Mouse (Mus musculus): ENCODE data around the gene Rnf41. TPM values are rescaled to one million over a fixed set of nuclear protein-coding genes. Genes with fewer than 3 reads are reported as not detected.

Gene Rnf41
- polyA plus RNA-seq, 1 experiment from 2014 or later = 29.9 TPM

DNA sequence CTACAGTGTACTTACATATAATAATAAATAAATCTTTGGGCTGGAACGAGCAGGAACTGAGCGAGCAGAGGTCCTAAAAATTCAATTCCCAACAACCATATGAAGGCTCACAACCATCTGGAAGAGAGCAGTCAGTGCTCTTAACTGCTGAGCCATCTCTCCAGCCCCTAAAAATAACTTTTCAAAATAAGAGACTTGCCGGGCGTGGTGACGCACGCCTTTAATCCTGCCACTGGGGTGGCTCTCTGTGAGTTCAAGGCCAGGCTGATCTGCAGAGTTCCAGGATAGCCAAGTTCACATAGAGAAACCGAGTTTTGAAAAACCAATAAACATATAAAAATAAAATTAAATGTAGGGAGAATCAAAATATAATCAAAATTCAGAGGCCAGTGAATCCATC, 74.9 kb downstream of the Rnf41 start:
- WGBS = 77% methylated on average over 7 of the region's 7 CpGs
- H3K9ac ChIP-seq = no peak overlapping the region
- H3K27ac ChIP-seq (ENCODE audit: poor library complexity, severe bottlenecking) = no peak overlapping the region
- no peak for ATAC-seq (ENCODE audit: insufficient number of reproducible peaks, low FRiP score)
- H3K4me3 ChIP-seq = no peak overlapping the region
- no peaks in the 10 kb centered on the region for H3K27me3 ChIP-seq (replicated peaks)
- H3K9me3 ChIP-seq (replicated peaks) = no peaks in the 10 kb centered on the region
- no peak overlapping the region for H3K4me2 ChIP-seq
- H3K36me3 ChIP-seq = peaks cover 95% of the 10 kb centered on the region
- peaks cover 21% of the 10 kb centered on the region for H3K4me1 ChIP-seq (replicated peaks)

- Histone ChIP-seq H3K36me3 (peaks cover 90% of the 10 kb centered on the region), H3K9ac (no peak overlapping the region), H3K4me3 (no peak overlapping the region), H3K9me3 (replicated peaks) (no peaks in the 10 kb centered on the region), H3K27ac (ENCODE audit: poor library complexity, severe bottlenecking) (no peak overlapping the region), H3K4me2 (no peak overlapping the region), H3K27me3 (replicated peaks) (no peaks in the 10 kb centered on the region), H3K4me1 (replicated peaks) (peaks cover 32% of the 10 kb centered on the region)
- no peak for ATAC-seq (ENCODE audit: insufficient number of reproducible peaks, low FRiP score)
- WGBS = 91% methylated on average over 22 of the region's 22 CpGs
Measured at GRCm38 (mm10) chr10:128487861-128488712, 76.6 kb downstream of the Rnf41 start.

DNA sequence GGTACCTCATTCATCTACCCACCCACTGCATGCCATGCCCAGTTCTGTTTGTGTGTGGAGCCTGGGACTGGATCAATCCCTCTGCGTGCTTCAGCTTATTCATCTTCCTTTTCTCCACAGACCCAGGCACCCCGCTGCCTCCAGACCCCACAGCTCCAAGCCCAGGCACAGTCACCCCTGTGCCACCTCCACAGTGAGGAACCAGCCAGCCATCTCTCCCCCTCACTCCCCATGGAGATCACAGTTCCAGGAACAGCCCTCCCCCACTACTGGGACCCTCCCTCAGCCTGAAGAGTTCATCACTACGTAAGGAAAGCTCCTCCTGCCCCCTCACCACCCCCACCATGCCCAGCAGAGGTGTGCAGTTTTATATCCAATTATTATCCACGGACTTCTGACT, 77.3 kb downstream of the Rnf41 start:
- no peaks in the 10 kb centered on the region for H3K27me3 ChIP-seq (replicated peaks)
- H3K9me3 ChIP-seq (replicated peaks) = no peaks in the 10 kb centered on the region
- H3K9ac ChIP-seq = no peak overlapping the region
- H3K36me3 ChIP-seq = peaks cover 83% of the 10 kb centered on the region
- no peak overlapping the region for H3K4me3 ChIP-seq
- 78% methylated on average over 4 of the region's 4 CpGs for WGBS
- peaks cover 32% of the 10 kb centered on the region for H3K4me1 ChIP-seq (replicated peaks)
- ATAC-seq (ENCODE audit: insufficient number of reproducible peaks, low FRiP score) = no peak
- no peak overlapping the region for H3K4me2 ChIP-seq
- no peak overlapping the region for H3K27ac ChIP-seq (ENCODE audit: poor library complexity, severe bottlenecking)

- Histone ChIP-seq H3K36me3 (peaks cover 77% of the 10 kb centered on the region), H3K4me3 (no peak overlapping the region), H3K27me3 (replicated peaks) (no peaks in the 10 kb centered on the region), H3K9ac (peak overlapping the region; percentile 49), H3K4me2 (no peak overlapping the region), H3K4me1 (replicated peaks) (peaks cover 32% of the 10 kb centered on the region), H3K9me3 (replicated peaks) (no peaks in the 10 kb centered on the region), H3K27ac (ENCODE audit: poor library complexity, severe bottlenecking) (peak overlapping the region; percentile 97)
- no peak for ATAC-seq (ENCODE audit: insufficient number of reproducible peaks, low FRiP score)
- 56% methylated on average over 5 of the region's 5 CpGs for WGBS
Measured at GRCm38 (mm10) chr10:128489380-128489779, 77.9 kb downstream of the Rnf41 start.

DNA sequence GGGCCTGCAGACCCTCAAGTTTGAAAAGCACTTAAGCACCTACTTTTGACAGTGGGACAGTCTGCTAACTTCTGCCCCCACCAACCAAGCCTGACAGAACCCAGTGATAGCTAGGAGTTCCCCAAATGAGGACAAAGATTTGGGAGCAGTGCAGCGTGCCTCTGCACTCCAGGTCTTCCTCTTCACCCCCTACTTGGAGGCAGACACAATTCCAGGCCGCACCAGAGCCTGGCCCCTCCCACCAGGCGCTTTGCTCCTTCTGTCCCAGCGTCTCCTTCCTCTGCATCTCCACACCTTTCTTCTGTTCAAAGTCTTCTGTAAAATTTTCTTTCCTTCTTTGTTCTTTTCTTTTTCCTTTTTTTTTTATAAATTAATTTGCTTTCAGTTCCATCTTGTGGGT, 78.3 kb downstream of the Rnf41 start:
- Histone ChIP-seq H3K4me2 (0 out of 2 replicates have a peak overlapping the region, but pooled peaks have one; percentile 85), H3K27me3 (replicated peaks) (no peaks in the 10 kb centered on the region), H3K9ac (peak overlapping the region; percentile 49), H3K4me1 (replicated peaks) (peaks cover 34% of the 10 kb centered on the region), H3K27ac (ENCODE audit: poor library complexity, severe bottlenecking) (peak overlapping the region; percentile 97), H3K9me3 (replicated peaks) (no peaks in the 10 kb centered on the region), H3K36me3 (peaks cover 73% of the 10 kb centered on the region), H3K4me3 (no peak overlapping the region)
- WGBS = 39% methylated on average over 4 of the region's 4 CpGs
- ATAC-seq (ENCODE audit: insufficient number of reproducible peaks, low FRiP score) = no peak

GRCm38 (mm10) chr10:128490232-128490631, 78.8 kb downstream of the Rnf41 start:
- H3K9me3 ChIP-seq (replicated peaks) = no peaks in the 10 kb centered on the region
- H3K4me3 ChIP-seq = no peak overlapping the region
- H3K4me2 ChIP-seq = peak overlapping the region; percentile 85; the same call in 1 of the 2 replicates
- H3K36me3 ChIP-seq = peaks cover 70% of the 10 kb centered on the region
- H3K9ac ChIP-seq = 0 out of 2 replicates have a peak overlapping the region, but pooled peaks have one; percentile 24
- H3K27me3 ChIP-seq (replicated peaks) = no peaks in the 10 kb centered on the region
- ATAC-seq (ENCODE audit: insufficient number of reproducible peaks, low FRiP score) = no peak
- peak overlapping the region; percentile 97 for H3K27ac ChIP-seq (ENCODE audit: poor library complexity, severe bottlenecking)
- peaks cover 39% of the 10 kb centered on the region for H3K4me1 ChIP-seq (replicated peaks)
- WGBS = 26% methylated on average over 5 of the region's 5 CpGs

- no peak for ATAC-seq (ENCODE audit: insufficient number of reproducible peaks, low FRiP score)
- Histone ChIP-seq H3K4me3 (peak overlapping the region; percentile 87; the same call in 1 of the 2 replicates), H3K4me1 (replicated peaks) (peaks cover 42% of the 10 kb centered on the region), H3K27me3 (replicated peaks) (no peaks in the 10 kb centered on the region), H3K9ac (peak overlapping the region; percentile 97), H3K36me3 (peaks cover 64% of the 10 kb centered on the region), H3K27ac (ENCODE audit: poor library complexity, severe bottlenecking) (peak overlapping the region; percentile 97), H3K4me2 (peak overlapping the region; percentile 85), H3K9me3 (replicated peaks) (no peaks in the 10 kb centered on the region)
- WGBS = 28% methylated on average over 5 of the region's 5 CpGs
Measured at GRCm38 (mm10) chr10:128490912-128491311, 79.5 kb downstream of the Rnf41 start.

Small RNAs within 50 kb of the gene (microRNA-seq; reads per million reads assigned to microRNA genes)
- not detected for gene Gm25361
- gene Gm26308 = not detected
- gene Mir6914 = 0.71 reads per million
- 1.9 reads per million for gene Mir6915
- not detected for gene Mir8105

Other genes with a start within 250 kb of the Rnf41 start
- gene Rbms2, start 231.4 kb upstream of the Rnf41 start, polyA plus RNA-seq (2016; fragmentation: Nextera tagmentation; extraction: Ambion mirVana) = 43.4 and 44.1 TPM in 2 replicates
- gene Gls2, start 217.2 kb upstream of the Rnf41 start, polyA plus RNA-seq (2016; fragmentation: Nextera tagmentation; extraction: Ambion mirVana) = 0.47 and 1.7 TPM in 2 replicates
- 35.7 and 36.4 TPM in 2 replicates for gene Spryd4, start 199.8 kb upstream of the Rnf41 start, polyA plus RNA-seq (2016; fragmentation: Nextera tagmentation; extraction: Ambion mirVana)
- not detected in 2 replicates for gene Mip, start 185.8 kb upstream of the Rnf41 start, polyA plus RNA-seq (2016; fragmentation: Nextera tagmentation; extraction: Ambion mirVana)
- 37.6 and 44.5 TPM in 2 replicates for gene Timeless, start 179.6 kb upstream of the Rnf41 start, polyA plus RNA-seq (2016; fragmentation: Nextera tagmentation; extraction: Ambion mirVana)
- gene Apon, start 157.6 kb upstream of the Rnf41 start, polyA plus RNA-seq (2016; fragmentation: Nextera tagmentation; extraction: Ambion mirVana) = 0.20 and 0.31 TPM in 2 replicates
- gene Apof, start 143.0 kb upstream of the Rnf41 start, polyA plus RNA-seq (2016; fragmentation: Nextera tagmentation; extraction: Ambion mirVana) = 0.45 TPM in 1 of 2 replicates, not detected in the other
- gene Stat2, start 141.1 kb upstream of the Rnf41 start, polyA plus RNA-seq (2016; fragmentation: Nextera tagmentation; extraction: Ambion mirVana) = 11.2 and 12.2 TPM in 2 replicates
- gene Il23a, start 112.9 kb upstream of the Rnf41 start, polyA plus RNA-seq (2016; fragmentation: Nextera tagmentation; extraction: Ambion mirVana) = 1.2 and 1.8 TPM in 2 replicates
- gene Pan2, start 108.3 kb upstream of the Rnf41 start, polyA plus RNA-seq (2016; fragmentation: Nextera tagmentation; extraction: Ambion mirVana) = 30.0 and 31.7 TPM in 2 replicates
- 201 and 209 TPM in 2 replicates for gene Cnpy2, start 89.2 kb upstream of the Rnf41 start, polyA plus RNA-seq (2016; fragmentation: Nextera tagmentation; extraction: Ambion mirVana)
- 418 and 430 TPM in 2 replicates for gene Cs, start 73.9 kb upstream of the Rnf41 start, polyA plus RNA-seq (2016; fragmentation: Nextera tagmentation; extraction: Ambion mirVana)
- gene Coq10a, start 42.7 kb upstream of the Rnf41 start, polyA plus RNA-seq (2016; fragmentation: Nextera tagmentation; extraction: Ambion mirVana) = 15.9 and 16.2 TPM in 2 replicates
- 10.6 and 11.3 TPM in 2 replicates for gene Ankrd52, start 34.5 kb upstream of the Rnf41 start, polyA plus RNA-seq (2016; fragmentation: Nextera tagmentation; extraction: Ambion mirVana)
- gene Slc39a5, start 10.4 kb upstream of the Rnf41 start, polyA plus RNA-seq (2016; fragmentation: Nextera tagmentation; extraction: Ambion mirVana) = 0.28 and 0.42 TPM in 2 replicates
- 57.3 and 57.9 TPM in 2 replicates for gene Nabp2, start 165 bp upstream of the Rnf41 start, polyA plus RNA-seq (2016; fragmentation: Nextera tagmentation; extraction: Ambion mirVana)
- gene Smarcc2, start 47.6 kb downstream of the Rnf41 start, polyA plus RNA-seq (2016; fragmentation: Nextera tagmentation; extraction: Ambion mirVana) = 83.3 and 86.9 TPM in 2 replicates
- 1,237 and 1,275 TPM in 2 replicates for gene Myl6, start 82.5 kb downstream of the Rnf41 start, polyA plus RNA-seq (2016; fragmentation: Nextera tagmentation; extraction: Ambion mirVana)
- 3.0 and 4.0 TPM in 2 replicates for gene Myl6b, start 87.0 kb downstream of the Rnf41 start, polyA plus RNA-seq (2016; fragmentation: Nextera tagmentation; extraction: Ambion mirVana)
- 25.0 and 26.5 TPM in 2 replicates for gene Esyt1, start 114.2 kb downstream of the Rnf41 start, polyA plus RNA-seq (2016; fragmentation: Nextera tagmentation; extraction: Ambion mirVana)
- 10.2 and 11.9 TPM in 2 replicates for gene Zc3h10, start 136.1 kb downstream of the Rnf41 start, polyA plus RNA-seq (2016; fragmentation: Nextera tagmentation; extraction: Ambion mirVana)
- 2,275 and 2,341 TPM in 2 replicates for gene Rpl41, start 137.6 kb downstream of the Rnf41 start, polyA plus RNA-seq (2016; fragmentation: Nextera tagmentation; extraction: Ambion mirVana)
- 132 and 136 TPM in 2 replicates for gene Pa2g4, start 154.3 kb downstream of the Rnf41 start, polyA plus RNA-seq (2016; fragmentation: Nextera tagmentation; extraction: Ambion mirVana)
- gene Erbb3, start 178.0 kb downstream of the Rnf41 start, polyA plus RNA-seq (2016; fragmentation: Nextera tagmentation; extraction: Ambion mirVana) = 7.5 and 7.6 TPM in 2 replicates
- 420 and 432 TPM in 2 replicates for gene Rps26, start 215.1 kb downstream of the Rnf41 start, polyA plus RNA-seq (2016; fragmentation: Nextera tagmentation; extraction: Ambion mirVana)
- gene Ikzf4, start 234.3 kb downstream of the Rnf41 start, polyA plus RNA-seq (2016; fragmentation: Nextera tagmentation; extraction: Ambion mirVana) = 2.0 and 3.0 TPM in 2 replicates

Measured in heart, embryonic 12.5 days (tissue).